8 mouse cellular contexts compared by ENCODE assay signal in the genomic region with DNA sequence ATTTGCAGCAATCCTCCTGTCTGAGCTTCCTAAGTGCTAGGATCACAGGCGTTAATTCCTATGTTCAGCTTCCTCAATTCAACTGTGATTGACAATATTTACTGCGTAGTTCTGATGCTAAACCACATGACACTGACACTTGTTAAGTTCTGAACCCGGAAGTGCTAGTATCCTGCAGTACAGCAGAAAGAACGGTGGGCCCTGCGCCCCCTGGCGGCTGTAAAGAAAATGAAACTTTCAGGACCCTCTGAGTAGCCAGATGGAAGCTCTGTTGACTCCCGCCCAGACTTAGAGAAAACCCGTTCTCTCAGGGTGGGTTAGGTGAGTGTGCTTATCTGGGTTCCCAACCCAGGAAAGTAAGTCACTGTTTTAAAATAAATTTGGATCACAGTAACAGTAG. TPM values are rescaled to one million over a fixed set of nuclear protein-coding genes. Genes with fewer than 3 reads are reported as not detected.
A peak's percentile ranks its signal among the peaks of the same experiment; 100 is the strongest.
DNase-seq lines count a peak whose midpoint lies in the region; ATAC-seq lines count a peak whose summit lies in the region.

No protein-coding gene starts in this region.

- H3K4me3 ChIP-seq in heart, embryonic 10.5 days: no peak overlapping the region
- no peak overlapping the region for H3K4me3 ChIP-seq in kidney, embryonic 16.5 days (ENCODE audit: low read length)

- H3K4me1 ChIP-seq in heart, embryonic 10.5 days: no peaks in the 10 kb centered on the region
- H3K4me1 ChIP-seq in kidney, embryonic 16.5 days (ENCODE audit: insufficient read depth, low read length): no peaks in the 10 kb centered on the region

- H3K9me3 ChIP-seq in heart, embryonic 10.5 days: no peaks in the 10 kb centered on the region
- no peaks in the 10 kb centered on the region for H3K9me3 ChIP-seq in kidney, embryonic 16.5 days (ENCODE audit: low read length)

- no peaks in the 10 kb centered on the region for H3K36me3 ChIP-seq in heart, embryonic 10.5 days
- no peaks in the 10 kb centered on the region for H3K36me3 ChIP-seq in kidney, embryonic 16.5 days (ENCODE audit: insufficient read depth, low read length)

- peaks cover 5% of the 10 kb centered on the region; the same call in 1 of the 2 replicates for H3K27me3 ChIP-seq in heart, embryonic 10.5 days (ENCODE audit: insufficient read depth, poor library complexity, severe bottlenecking)
- no peaks in the 10 kb centered on the region for H3K27me3 ChIP-seq in kidney, embryonic 16.5 days (ENCODE audit: insufficient read depth, low read length)

- ATAC-seq in CD4-positive, CD25-positive, alpha-beta regulatory T cell, adult 4 months: peak; percentile 71
- peak; percentile 71 for ATAC-seq in kidney, embryonic 16.5 days (ENCODE audit: low FRiP score, low TSS enrichment)

- 11% methylated on average over 8 of the region's 8 CpGs for WGBS in heart, embryonic 10.5 days
- WGBS in kidney, embryonic 16.5 days: 14% methylated on average over 8 of the region's 8 CpGs

- H3K4me2 ChIP-seq in kidney, embryonic 16.5 days (replicated peaks; ENCODE audit: low read depth, low read length): no peak overlapping the region

- H3K9ac ChIP-seq in kidney, embryonic 16.5 days (replicated peaks; ENCODE audit: low read length): no peak overlapping the region

- peak; percentile 40 for DNase-seq in MN1 (ENCODE audit: low spot score)
- DNase-seq in embryo, embryonic 10.5 days (ENCODE audit: low spot score): peak; percentile 80
- DNase-seq in heart, embryonic 10.5 days (ENCODE audit: low spot score): peak; percentile 79
- DNase-seq in lung, postnatal 10 days: peak; percentile 59
- DNase-seq in spleen, adult 12 weeks (ENCODE audit: low spot score): peak; percentile 10
- no peak for DNase-seq in urinary bladder, adult 18-20 months (ENCODE audit: low spot score in 2 of 2)

- H3K27ac ChIP-seq in heart, embryonic 10.5 days: no peak overlapping the region
- H3K27ac ChIP-seq in kidney, embryonic 16.5 days (ENCODE audit: low read length): no peak overlapping the region

RNA-seq across cellular contexts. Expression of gene Srgap1, which starts 7.4 kb away (rescaled TPM):
- polyA plus RNA-seq in CD4-positive, CD25-positive, alpha-beta regulatory T cell, adult 4 months (2017; shearing (Covaris generic)): under 1 TPM in 1 of 2 experiments, not detected in 1; 0.39 TPM
- 5.5 and 6.8 TPM in 2 replicates for polyA plus RNA-seq in heart, embryonic 10.5 days (2016; fragmentation: Nextera tagmentation; extraction: Ambion mirVana)
- polyA plus RNA-seq in kidney, embryonic 16.5 days (2015; fragmentation: Nextera tagmentation; extraction: Ambion mirVana): 12.4 and 16.2 TPM in 2 replicates

RNA-seq across cellular contexts. Expression of gene Rxylt1, which starts 42.6 kb away (rescaled TPM):
- 10 to 100 TPM; 10.9 to 15.3 TPM for polyA plus RNA-seq in CD4-positive, CD25-positive, alpha-beta regulatory T cell, adult 4 months (2017; shearing (Covaris generic))
- polyA plus RNA-seq in heart, embryonic 10.5 days (2016; fragmentation: Nextera tagmentation; extraction: Ambion mirVana): 37.7 and 40.0 TPM in 2 replicates
- 51.5 and 53.3 TPM in 2 replicates for polyA plus RNA-seq in kidney, embryonic 16.5 days (2015; fragmentation: Nextera tagmentation; extraction: Ambion mirVana)

Comparison
In these comparisons a context has a peak if more than half of its experiments do, and no peak if none do; other contexts are left out.
1. DNase-seq: peak in MN1 (single experiment), embryo, embryonic 10.5 days (single experiment), heart, embryonic 10.5 days (single experiment), lung, postnatal 10 days (single experiment) and spleen, adult 12 weeks (single experiment); none in urinary bladder, adult 18-20 months (0 of 2).